Mouse (Mus musculus): ENCODE data around the gene Barx1.
A peak's percentile ranks its signal among the peaks of the same experiment; 100 is the strongest.

The Barx1 gene

DNA sequence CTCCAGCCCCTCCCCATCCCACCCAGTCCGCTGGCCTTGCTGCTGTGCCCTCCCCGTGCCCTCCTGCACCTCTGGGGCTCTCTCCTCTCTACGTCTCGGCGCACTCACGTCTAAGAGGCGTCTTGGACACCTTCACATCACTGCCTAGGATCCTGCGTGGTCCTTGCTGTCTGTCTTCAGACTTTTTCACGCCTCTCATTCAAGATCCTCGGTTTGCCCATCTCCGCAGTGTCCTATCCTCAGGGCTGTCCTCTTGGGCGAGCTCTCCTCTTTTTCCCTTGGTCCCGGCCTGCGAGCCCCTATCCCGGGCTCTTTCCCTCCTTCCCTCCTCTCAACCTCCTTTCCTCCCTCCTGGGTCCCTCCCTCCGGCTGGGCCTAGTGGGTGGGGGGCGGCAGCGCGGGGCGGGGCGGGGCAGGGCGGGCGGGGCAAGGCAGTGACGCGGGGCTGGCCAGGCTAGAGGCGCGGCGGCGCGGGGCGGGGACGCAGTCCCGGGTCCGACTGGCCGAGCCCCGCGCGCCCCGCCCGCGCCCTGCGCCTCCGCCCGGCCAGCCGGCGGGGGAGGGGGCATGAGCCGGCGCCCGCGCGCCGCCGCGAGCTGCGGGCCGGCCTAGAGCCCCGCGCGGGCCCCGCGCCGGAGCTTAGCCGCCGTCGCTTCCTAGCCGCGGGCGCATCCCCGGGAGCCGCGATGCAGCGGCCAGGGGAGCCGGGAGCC lies at the start of gene Barx1:
TSS of gene Barx1 (plus strand) at position 568 of the 713 bp plus-strand sequence.
- no peak for DNase-seq (ENCODE audit: low spot score)

DNA sequence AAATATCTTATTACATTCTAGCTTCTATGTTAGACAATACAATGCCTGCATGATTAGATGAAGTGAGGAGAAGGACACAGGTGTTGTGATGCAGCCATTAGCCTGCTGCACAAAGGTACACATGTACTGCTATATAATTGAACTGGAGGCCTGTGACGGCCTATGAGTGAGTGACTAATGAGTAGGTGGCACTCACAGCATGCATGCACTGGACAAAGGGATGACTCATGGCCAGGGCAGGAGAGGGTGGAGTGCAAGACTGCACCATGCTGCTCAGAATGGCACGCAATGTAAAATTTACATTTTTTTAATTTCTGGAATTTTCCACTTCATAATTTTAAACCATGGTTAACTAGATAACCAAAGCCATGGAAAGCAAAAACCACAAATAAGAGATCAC lies 48.3 kb upstream of the Barx1 start:
- DNase-seq (ENCODE audit: low spot score): no peak

- no peak for DNase-seq (ENCODE audit: low spot score)
Observed at GRCm38 (mm10) chr13:48617774-48618173, 45.0 kb upstream of the Barx1 start.

DNA sequence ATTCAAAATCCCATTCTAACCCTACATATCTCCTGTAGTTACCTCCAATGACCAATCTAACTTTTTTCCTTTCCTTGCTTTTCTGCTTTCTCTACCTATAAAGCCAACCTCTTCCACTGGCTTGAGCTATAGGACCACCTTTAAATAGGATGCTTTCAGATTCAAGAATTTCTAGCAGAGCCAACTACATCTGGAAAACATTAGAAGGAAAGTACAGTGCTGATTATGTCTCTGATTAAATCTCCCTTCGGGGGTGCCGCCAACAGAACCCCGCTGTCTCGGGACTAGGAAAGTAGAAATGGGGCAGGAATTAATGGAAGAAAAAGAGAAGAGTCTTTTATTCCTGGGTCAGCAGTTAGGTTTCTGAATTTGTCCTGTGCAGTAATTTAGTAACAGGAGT lies 43.9 kb upstream of the Barx1 start:
- DNase-seq (ENCODE audit: low spot score): no peak

- DNase-seq (ENCODE audit: low spot score): no peak
Observed at GRCm38 (mm10) chr13:48624968-48625398, 37.8 kb upstream of the Barx1 start.

GRCm38 (mm10) chr13:48625433-48626184 lies 37.2 kb upstream of the Barx1 start, which contains the start of gene Ptpdc1:
Gene Ptpdc1 (minus strand): TSS chr13:48625664.
- DNase-seq (ENCODE audit: low spot score): peak; percentile 90

DNA sequence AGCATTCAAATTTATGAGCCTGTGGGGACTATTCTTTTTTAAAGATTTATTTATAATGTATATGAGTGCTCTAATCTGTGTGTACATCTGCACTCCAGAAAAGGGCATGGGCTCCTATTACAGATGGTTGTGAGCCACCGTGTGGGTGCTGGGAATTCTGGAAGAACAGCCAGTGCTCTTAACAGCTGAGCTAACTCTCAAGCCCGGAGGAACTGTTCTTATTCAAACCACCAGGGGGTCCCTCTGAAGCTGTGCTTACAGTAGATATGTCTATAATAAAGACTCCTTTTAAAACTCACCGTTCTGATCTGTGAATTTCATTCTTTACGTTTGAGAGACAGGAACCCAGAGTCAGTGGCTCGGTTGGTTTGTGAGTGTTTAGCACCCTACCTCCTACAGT lies 31.1 kb upstream of the Barx1 start:
- DNase-seq (ENCODE audit: low spot score): no peak

DNA sequence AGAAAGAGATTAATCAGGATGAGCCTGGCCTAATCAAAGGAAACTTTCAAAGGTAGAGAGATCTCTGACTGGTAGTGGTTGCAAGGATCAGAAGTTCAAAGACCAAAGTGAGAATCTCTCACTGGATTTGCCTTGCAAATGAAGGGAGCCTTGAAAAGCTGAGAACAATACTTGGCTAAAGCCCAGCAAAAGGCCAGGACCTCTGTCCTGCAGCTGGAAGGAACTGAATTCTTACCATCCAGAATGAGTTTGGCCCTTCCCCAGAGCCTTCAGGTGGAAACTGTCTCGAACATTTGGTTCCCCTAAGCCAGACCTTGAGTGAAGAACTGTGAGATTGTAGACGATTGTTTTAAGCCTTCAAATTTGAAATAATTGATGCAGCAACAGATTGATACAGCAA lies 25.1 kb upstream of the Barx1 start:
- no peak for DNase-seq (ENCODE audit: low spot score)

GRCm38 (mm10) chr13:48639570-48639969 lies 23.2 kb upstream of the Barx1 start:
- DNase-seq (ENCODE audit: low spot score): no peak

- DNase-seq (ENCODE audit: low spot score): no peak
Observed at GRCm38 (mm10) chr13:48643072-48643471, 19.7 kb upstream of the Barx1 start.

DNA sequence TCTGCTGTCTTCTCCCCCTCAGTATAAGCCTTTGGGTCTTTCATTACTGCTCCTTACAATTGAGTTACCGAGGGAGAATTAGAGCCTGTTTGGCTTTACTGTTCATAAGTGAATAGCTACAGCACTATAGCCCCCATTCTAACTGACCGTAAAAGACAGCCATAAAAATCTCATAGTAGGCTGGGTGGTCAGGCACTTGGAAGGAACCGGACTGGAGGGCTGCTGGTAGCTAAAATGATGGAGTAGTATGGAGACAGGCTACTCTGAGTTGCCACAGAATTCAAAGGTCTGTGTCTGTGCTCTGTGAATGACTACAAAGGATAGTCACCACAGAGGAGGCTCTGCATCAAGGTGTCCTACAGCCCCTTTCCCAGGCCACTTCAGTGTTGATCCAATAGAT lies 18.8 kb upstream of the Barx1 start:
- no peak for DNase-seq (ENCODE audit: low spot score)

DNA sequence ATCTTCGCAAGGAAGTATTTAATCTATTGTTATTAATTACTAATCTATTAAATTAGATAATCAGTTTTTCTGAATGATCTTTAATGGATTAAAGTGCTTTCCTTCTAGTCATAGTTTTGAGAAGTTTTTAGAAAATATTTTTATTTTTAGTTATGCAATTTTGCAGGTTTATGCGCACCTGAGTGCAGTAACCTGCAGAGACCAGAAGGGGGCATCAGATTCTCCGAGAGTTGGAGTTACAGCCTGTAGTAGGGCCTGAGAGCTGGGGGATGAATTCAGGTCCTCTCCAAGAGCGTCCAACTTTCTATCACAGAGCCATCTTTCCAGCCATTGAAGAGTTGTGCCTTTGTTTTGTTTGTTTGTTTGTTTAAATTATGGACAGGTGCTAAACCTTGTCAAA lies 16.1 kb upstream of the Barx1 start:
- no peak for DNase-seq (ENCODE audit: low spot score)

DNA sequence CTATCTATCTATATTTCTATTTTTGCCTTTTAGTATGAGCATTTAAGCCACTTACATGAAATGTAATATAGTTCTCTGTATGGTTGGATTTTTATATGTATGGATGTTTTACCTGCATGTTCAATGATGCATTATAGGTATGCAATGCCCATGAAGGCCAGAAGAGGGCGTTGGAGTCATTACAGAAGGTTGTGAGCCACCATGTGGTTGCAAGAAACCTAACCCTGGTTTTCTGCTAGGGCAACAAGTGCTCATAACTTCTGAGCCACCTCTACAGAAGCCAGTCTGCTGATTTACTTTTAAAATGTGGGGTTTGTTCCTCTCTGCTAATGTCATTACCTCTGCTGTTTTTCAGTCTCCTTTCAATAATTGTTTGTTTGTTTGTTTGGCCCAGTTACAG lies 12.2 kb upstream of the Barx1 start:
- no peak for DNase-seq (ENCODE audit: low spot score)

DNA sequence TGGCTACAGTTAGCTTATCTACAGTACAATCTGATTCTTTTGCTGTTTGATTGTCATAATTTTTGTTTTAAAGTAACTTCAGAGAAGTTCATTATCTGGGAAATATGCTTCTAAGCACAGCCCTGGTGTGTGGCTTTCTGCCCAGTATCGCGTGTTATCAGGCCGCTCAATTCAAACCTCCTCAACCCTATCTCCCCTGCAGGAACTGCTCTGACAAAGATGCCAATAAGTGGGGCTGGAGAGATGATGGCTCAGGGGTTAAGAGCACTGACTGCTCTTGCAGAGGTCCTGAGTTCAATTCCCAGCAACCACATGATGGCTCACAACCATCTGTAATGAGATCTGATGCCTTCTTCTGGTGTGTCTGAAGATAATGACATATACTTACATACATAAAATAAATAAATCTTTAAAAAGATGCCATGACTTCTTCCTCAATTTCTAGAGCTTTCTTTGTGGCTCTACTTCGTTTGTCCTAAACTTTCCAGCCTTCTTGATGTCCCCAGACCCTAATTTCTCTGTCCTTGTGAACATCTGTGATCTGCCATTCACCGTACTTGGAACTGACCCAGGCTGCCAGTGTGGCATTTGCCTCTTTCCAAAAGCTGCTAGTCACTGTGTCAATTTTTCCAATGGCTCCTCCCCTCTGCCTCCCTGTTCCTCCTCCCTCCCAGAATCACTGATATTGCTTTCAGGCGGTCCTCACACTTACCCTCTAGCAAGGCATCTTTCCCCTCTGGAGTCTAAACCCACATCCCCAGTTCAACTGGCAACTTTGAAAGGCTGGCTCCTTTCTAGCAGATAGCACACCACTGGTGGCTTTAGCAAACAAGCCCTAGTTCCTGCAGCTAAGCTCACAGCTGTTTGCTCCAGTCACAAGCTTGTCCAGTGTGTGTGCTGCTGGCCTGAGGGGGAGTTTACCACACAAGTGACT lies 11.4 kb upstream of the Barx1 start:
- DNase-seq (ENCODE audit: low spot score): no peak

DNA sequence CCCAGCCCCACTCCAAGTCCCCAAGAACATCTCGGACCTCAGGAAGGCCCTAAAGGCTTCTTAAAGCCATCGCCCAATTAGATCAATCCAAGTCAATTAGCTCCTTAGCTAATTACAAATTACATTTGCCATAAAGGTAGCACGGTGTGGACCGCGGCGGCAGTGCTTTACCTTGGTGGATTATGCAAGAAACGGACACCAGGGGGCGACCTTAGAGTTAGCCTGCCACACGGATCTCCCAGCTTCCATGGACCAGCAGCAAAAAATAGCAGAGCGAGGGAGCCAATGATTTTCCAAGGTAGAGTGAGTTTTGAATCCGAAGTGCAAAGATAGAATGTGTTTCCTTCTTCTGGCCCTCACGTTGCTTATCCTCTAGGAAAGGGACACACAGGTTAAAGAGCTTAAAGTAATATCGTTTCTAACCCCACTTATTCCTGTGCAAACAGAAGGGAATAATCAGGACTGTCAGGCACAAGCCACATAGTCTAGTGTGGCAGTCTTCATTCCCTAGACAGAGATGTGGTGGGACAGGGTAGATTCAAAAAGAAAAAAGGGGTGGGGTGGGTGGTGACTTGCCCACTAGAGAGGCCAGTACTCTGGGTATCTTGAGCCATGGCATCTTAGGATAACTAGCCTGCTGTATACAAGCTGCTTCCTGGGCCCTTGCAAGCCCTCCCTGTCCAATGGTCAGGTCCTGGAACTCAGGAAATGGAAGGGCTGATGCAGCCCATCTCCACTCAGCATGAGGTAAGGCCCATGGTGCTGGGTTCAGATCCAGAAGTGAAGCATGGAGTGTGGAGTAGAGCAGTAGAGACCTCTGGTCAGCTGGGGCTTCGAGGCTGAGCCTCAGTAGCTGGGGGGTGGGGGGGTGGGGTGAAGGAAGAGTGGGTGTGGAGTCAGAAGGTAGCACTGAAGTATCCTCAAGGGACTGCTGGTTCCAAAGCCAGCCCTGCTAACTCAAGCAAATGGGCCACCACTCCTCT lies 8.7 kb upstream of the Barx1 start:
- DNase-seq (ENCODE audit: low spot score): no peak

DNA sequence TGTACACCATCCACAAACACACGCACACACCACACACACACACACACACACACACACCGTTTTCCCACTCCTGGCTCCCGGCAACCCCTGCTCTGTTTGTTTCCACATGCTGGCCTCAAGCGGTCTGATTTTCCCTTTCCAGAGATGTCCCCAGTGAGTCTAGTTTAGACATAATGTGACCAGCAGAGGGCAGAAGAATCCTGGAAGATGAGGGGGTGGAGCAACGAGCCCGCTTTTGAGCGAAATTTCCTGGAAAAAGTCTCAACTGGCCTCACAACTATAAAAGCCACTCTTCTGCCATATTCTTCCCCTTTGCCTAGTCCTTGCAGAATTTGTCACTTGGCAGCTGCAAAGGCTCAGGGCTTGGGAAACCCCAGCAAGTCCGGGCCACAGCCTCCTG lies 7.2 kb upstream of the Barx1 start:
- no peak for DNase-seq (ENCODE audit: low spot score)

- no peak for DNase-seq (ENCODE audit: low spot score)
Observed at GRCm38 (mm10) chr13:48657791-48658190, 5.0 kb upstream of the Barx1 start.

DNA sequence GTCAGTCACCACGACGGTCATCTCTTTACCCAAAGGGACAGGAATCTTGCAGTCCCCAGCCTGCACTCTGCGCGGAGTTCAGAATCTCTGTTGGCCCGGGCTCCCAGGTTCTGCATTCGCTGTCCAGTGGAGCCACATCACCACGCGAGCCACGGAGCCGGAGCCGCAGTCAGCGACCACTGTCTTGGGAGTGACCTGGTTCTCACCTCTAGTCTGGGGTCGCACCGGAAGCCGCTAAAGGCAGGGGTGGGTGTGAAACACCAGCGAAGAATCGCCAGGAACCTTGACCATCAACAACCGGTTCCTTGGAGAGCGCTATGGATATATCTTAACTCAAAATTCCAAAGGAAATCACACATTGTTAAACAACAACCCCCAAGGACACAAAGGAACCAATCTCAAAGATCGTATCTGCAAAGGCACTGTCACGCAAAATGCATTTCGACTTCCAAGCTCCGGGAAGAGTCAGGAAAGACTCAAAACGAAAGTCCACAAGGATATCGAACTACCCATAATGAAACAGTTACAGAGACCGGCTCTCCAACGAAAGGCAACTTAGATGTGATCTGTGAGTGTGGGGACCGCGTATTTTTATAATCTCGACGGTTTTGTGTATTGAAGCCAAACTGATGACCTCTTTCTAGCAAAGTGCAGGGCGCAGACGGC lies 4.1 kb upstream of the Barx1 start:
- DNase-seq (ENCODE audit: low spot score): no peak

DNA sequence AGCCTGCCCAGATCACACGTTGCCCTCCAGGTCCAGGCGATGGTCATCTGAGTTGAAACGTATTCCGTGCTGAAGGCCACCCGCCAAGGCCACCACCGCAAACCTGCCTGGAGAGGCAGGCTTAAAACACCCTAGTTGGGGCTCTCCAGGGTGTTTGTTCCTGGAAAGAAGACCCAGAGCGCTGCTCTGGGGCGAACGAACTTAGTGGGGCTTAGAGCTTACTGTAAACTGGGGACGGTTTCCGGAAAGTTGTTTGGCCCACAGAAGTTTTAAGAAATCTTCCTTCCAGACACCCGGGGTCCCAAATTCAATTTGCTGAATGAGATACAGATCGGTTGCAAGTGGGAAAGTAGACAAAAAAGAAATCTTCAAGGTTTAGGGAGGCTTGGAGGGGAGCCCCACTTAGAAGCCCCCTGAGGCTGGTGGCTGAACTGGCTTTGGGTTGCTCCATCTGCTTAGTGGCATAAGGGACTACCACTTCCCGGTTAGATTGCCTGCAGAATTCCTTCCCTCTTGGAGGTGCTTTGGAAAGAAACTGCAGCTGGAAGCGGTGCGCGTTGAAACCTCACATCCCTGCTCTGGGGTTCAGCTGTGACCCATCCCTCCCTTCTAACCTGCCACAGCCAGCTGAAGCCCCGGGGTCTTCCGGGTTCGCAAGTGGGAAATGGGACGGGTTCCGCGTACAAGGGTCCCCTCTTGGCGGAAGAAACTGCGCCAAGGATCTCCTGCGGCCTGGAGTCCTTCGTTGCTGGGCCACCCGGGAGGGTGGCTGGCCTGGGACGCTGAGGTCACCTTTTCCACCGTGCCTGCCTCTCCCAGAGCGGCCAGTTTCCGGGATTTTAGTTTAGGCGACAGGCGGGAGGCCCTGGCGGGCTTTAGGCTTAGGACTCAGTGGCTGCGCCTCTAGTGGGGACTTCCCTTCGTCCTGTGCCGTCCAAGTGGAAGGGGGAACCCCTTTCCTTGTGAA lies 3.3 kb upstream of the Barx1 start:
- no peak for DNase-seq (ENCODE audit: low spot score)
